Mouse (Mus musculus) Patski (cell line): Measurements from ENCODE around the gene Urb1. TPM values are rescaled to one million over a fixed set of nuclear protein-coding genes. Genes with fewer than 3 reads are reported as not detected.

ENCODE experiments used
- ATAC-seq: fragments of 100-300 bp; one replicate; pipeline ENCODE4 v1.8.0; 2021
- CTCF ChIA-PET: fragments of 350-600 bp; sonication (Branson Sonifier 250); formaldehyde crosslinking; loops from one replicate; lab custom pipeline; 2022; ENCODE audit warnings: inconsistent platforms; lab: Charles Lee
- POLR2A ChIA-PET: fragments of 350-600 bp; sonication (Branson Sonifier 250); formaldehyde crosslinking; loops from one replicate; lab custom pipeline; 2022; ENCODE audit warnings: antibody characterized with exemption, inconsistent platforms; lab: Charles Lee
- DNase-seq: peaks from one replicate; pipeline ENCODE4 v3.0.0-alpha.2; 2011; ENCODE audit warnings: low read depth, low spot score
- H3K27me3 ChIP-seq: fragments of 371-371 bp; one replicate; pipeline ENCODE4 v1.5.1; 2021
- CTCF ChIP-seq: fragments of 100-300 bp; IDR thresholded peaks from one replicate; pipeline ENCODE4 v1.5.1; 2021
- in situ Hi-C: fragments of 300-500 bp; cut with MboI; formaldehyde crosslinking; loops from 3 replicates; pipeline ENCODE4 v1.11.1; 2018; ENCODE audit warnings: low pct_unique_long_range_greater_than_20kb, mixed read lengths
- polyA plus RNA-seq: library from polyadenylated mRNA; unstranded; gene quantifications from one replicate; pipeline ENCODE4 v1.2.3, GENCODE M21; 2021

The Urb1 gene
- 4.8 TPM for polyA plus RNA-seq

GRCm38 (mm10) chr16:90809975-90810715, at the start of gene Urb1:
TSS of gene Urb1 (minus strand) at chr16:90810413.
- DNase-seq (peak; percentile 76), ATAC-seq (peak; percentile 95)
- TF ChIP-seq CTCF = no peak
- ChIA-PET POLR2A (interaction anchor here (1.0 kb wide), 1 partner anchor 112 kb away, joined by 3 read pairs; no protein-coding TSS in a partner anchor), CTCF (interaction anchor here (1.0 kb wide), 2 partner anchors 8 to 13 kb away, joined by 3 read pairs; no protein-coding TSS in a partner anchor)
- no peaks in the 10 kb centered on the region for H3K27me3 ChIP-seq
- in situ Hi-C loops = no loop called here

- in situ Hi-C loops = no loop called here
- ChIA-PET POLR2A (no interaction called here), CTCF (no interaction called here)
- H3K27me3 ChIP-seq = no peaks in the 10 kb centered on the region
- no peak for TF ChIP-seq CTCF
- no peak for DNase-seq
- ATAC-seq = no peak
Observed at GRCm38 (mm10) chr16:90858206-90858605, 48.0 kb upstream of the Urb1 start.

- in situ Hi-C loops = no loop called here
- no peak for TF ChIP-seq CTCF
- ChIA-PET POLR2A (interaction anchor here (0.8 kb wide), 1 partner anchor 41 kb away, joined by 3 read pairs; no protein-coding TSS in a partner anchor), CTCF (no interaction called here)
- no peaks in the 10 kb centered on the region for H3K27me3 ChIP-seq
- ATAC-seq = peak; percentile 17
- no peak for DNase-seq
Observed at GRCm38 (mm10) chr16:90856552-90857200, 46.5 kb upstream of the Urb1 start.

GRCm38 (mm10) chr16:90851621-90852334, 41.6 kb upstream of the Urb1 start:
- ATAC-seq (no peak), DNase-seq (no peak)
- in situ Hi-C loops = no loop called here
- POLR2A ChIA-PET = no interaction called here
- CTCF ChIA-PET = no interaction called here
- H3K27me3 ChIP-seq = no peaks in the 10 kb centered on the region
- TF ChIP-seq CTCF = no peak

GRCm38 (mm10) chr16:90850881-90851280, 40.7 kb upstream of the Urb1 start:
- POLR2A ChIA-PET = no interaction called here
- CTCF ChIA-PET = no interaction called here
- no peaks in the 10 kb centered on the region for H3K27me3 ChIP-seq
- in situ Hi-C loops = no loop called here
- no peak for DNase-seq
- TF ChIP-seq CTCF = no peak
- ATAC-seq = no peak

- DNase-seq (no peak), ATAC-seq (no peak)
- no peaks in the 10 kb centered on the region for H3K27me3 ChIP-seq
- POLR2A ChIA-PET = no interaction called here
- no peak for TF ChIP-seq CTCF
- CTCF ChIA-PET = no interaction called here
- in situ Hi-C loops = no loop called here
Observed at GRCm38 (mm10) chr16:90849262-90849661, 39.0 kb upstream of the Urb1 start.

- in situ Hi-C loops = no loop called here
- CTCF ChIA-PET = no interaction called here
- DNase-seq (no peak), ATAC-seq (no peak)
- no peaks in the 10 kb centered on the region for H3K27me3 ChIP-seq
- TF ChIP-seq CTCF = no peak
- POLR2A ChIA-PET = no interaction called here
Observed at GRCm38 (mm10) chr16:90848697-90849096, 38.5 kb upstream of the Urb1 start.

- DNase-seq (no peak), ATAC-seq (no peak)
- ChIA-PET POLR2A (no interaction called here), CTCF (interaction anchor here (0.6 to 1.3 kb wide), 2 partner anchors 9 to 254 kb away, joined by 3 to 6 read pairs; no protein-coding TSS in a partner anchor)
- no peak for TF ChIP-seq CTCF
- no peaks in the 10 kb centered on the region for H3K27me3 ChIP-seq
- in situ Hi-C loops = no loop called here
Observed at GRCm38 (mm10) chr16:90845591-90845990, 35.4 kb upstream of the Urb1 start.

- ChIA-PET CTCF (interaction anchor here (0.6 to 1.3 kb wide), 2 partner anchors 9 to 253 kb away, joined by 3 to 6 read pairs; no protein-coding TSS in a partner anchor), POLR2A (no interaction called here)
- in situ Hi-C loops = no loop called here
- no peaks in the 10 kb centered on the region for H3K27me3 ChIP-seq
- TF ChIP-seq CTCF = no peak
- DNase-seq (no peak), ATAC-seq (peak; percentile 67)
Observed at GRCm38 (mm10) chr16:90845038-90845437, 34.8 kb upstream of the Urb1 start.

- CTCF ChIA-PET = interaction anchor here (1.0 kb wide), 1 partner anchor 80 kb away, joined by 3 read pairs; no protein-coding TSS in a partner anchor
- in situ Hi-C loops = no loop called here
Observed at GRCm38 (mm10) chr16:90842164-90842563, 32.0 kb upstream of the Urb1 start.

More at GRCm38 (mm10) chr16:90842164-90842563, 32.0 kb upstream of the Urb1 start:
- no peak for DNase-seq
- no peak for TF ChIP-seq CTCF
- no peak for ATAC-seq
- POLR2A ChIA-PET = no interaction called here
- H3K27me3 ChIP-seq = no peaks in the 10 kb centered on the region
